11 mouse cellular contexts compared by ENCODE assay signal in genomic region chr10:78812358-78813060, GRCm38 (mm10). TPM values are rescaled to one million over a fixed set of nuclear protein-coding genes. Genes with fewer than 3 reads are reported as not detected.
A peak's percentile ranks its signal among the peaks of the same experiment; 100 is the strongest.
DNase-seq lines count a peak whose midpoint lies in the region; ATAC-seq and TF ChIP-seq lines count a peak whose summit lies in the region.
"Had no signal": no experiment of that assay in that cellular context is flagged by ENCODE, and none has a peak within 500 bp of the region (broad histone marks: within the 10 kb centered on the region; RNA-seq: fewer than 3 reads in every experiment).

No protein-coding gene starts in this region.

- no peak overlapping the region for H3K4me3 ChIP-seq in heart, embryonic 10.5 days
- peak overlapping the region; percentile 9; the same call in 1 of the 2 replicates for H3K4me3 ChIP-seq in layer of hippocampus, adult 2 months
- no peak overlapping the region for H3K4me3 ChIP-seq in midbrain, embryonic 12.5 days

- no peaks in the 10 kb centered on the region for H3K4me1 ChIP-seq in heart, embryonic 10.5 days
- no peaks in the 10 kb centered on the region for H3K4me1 ChIP-seq in midbrain, embryonic 12.5 days

- H3K9ac ChIP-seq in midbrain, embryonic 12.5 days (replicated peaks): no peak overlapping the region

- H3K27me3 ChIP-seq in heart, embryonic 10.5 days (ENCODE audit: insufficient read depth, poor library complexity, severe bottlenecking): no peaks in the 10 kb centered on the region
- no peaks in the 10 kb centered on the region for H3K27me3 ChIP-seq in midbrain, embryonic 12.5 days

- peak; percentile 95 for ATAC-seq in midbrain, embryonic 12.5 days (ENCODE audit: low FRiP score, low read depth)
- ATAC-seq in monocyte, adult 5-6 weeks (replicated peaks; ENCODE audit: insufficient number of reproducible peaks, low FRiP score, low TSS enrichment, poor library complexity, severe bottlenecking): no peak

- no peak overlapping the region for H3K27ac ChIP-seq in heart, embryonic 10.5 days
- peak overlapping the region; percentile 80 for H3K27ac ChIP-seq in layer of hippocampus, adult 2 months
- no peak overlapping the region for H3K27ac ChIP-seq in midbrain, embryonic 12.5 days (replicated peaks)

- TF ChIP-seq CTCF in layer of hippocampus, adult 2 months (conservative IDR thresholded peaks at IDR 0.05): no peak

- DNase-seq in heart, adult 11 months: peak; percentile 58
- no peak for DNase-seq in heart, embryonic 10.5 days (ENCODE audit: low spot score)
- DNase-seq in layer of hippocampus, adult 2 months (ENCODE audit: low spot score in 2 of 2): peak; percentile 71 to 84
- DNase-seq in right cerebral cortex, postnatal 4 days: peak; percentile 38
- DNase-seq in lung, postnatal 36 days: no peak
- no peak for DNase-seq in adrenal gland, postnatal 14 days

- H3K4me2 ChIP-seq in midbrain, embryonic 12.5 days (replicated peaks): no peak overlapping the region

- H3K9me3 ChIP-seq in heart, embryonic 10.5 days: no peaks in the 10 kb centered on the region
- no peaks in the 10 kb centered on the region for H3K9me3 ChIP-seq in midbrain, embryonic 12.5 days

- WGBS in heart, embryonic 10.5 days: 67% methylated on average over 6 of the region's 6 CpGs
- WGBS in midbrain, embryonic 12.5 days: 50% methylated on average over 6 of the region's 6 CpGs

- no peaks in the 10 kb centered on the region for H3K36me3 ChIP-seq in heart, embryonic 10.5 days
- H3K36me3 ChIP-seq in midbrain, embryonic 12.5 days: no peaks in the 10 kb centered on the region

RNA-seq across cellular contexts. Expression of gene Slc1a6, which starts 32.2 kb away (rescaled TPM):
- polyA plus RNA-seq in heart, embryonic 10.5 days (2016; fragmentation: Nextera tagmentation; extraction: Ambion mirVana): 0.68 and 0.76 TPM in 2 replicates
- total RNA-seq in layer of hippocampus, adult 2 months (2021): 10 to 100 TPM; 11.0 to 11.5 TPM
- 1.8 and 2.4 TPM in 2 replicates for polyA plus RNA-seq in midbrain, embryonic 12.5 days (2016; fragmentation: Nextera tagmentation; extraction: Ambion mirVana)
- not detected in 3 replicates for total RNA-seq in monocyte, adult 5-6 weeks (2017)
- 0.15 and 0.64 TPM in 2 replicates for total RNA-seq in adrenal gland, postnatal 14 days (2021)

RNA-seq across cellular contexts. Expression of gene Olfr1356, which starts 39.5 kb away (rescaled TPM):
- polyA plus RNA-seq in heart, embryonic 10.5 days (2016; fragmentation: Nextera tagmentation; extraction: Ambion mirVana): not detected in 2 replicates
- total RNA-seq in layer of hippocampus, adult 2 months (2021): under 1 TPM in 1 of 2 experiments, not detected in 1; 0.13 TPM
- polyA plus RNA-seq in midbrain, embryonic 12.5 days (2016; fragmentation: Nextera tagmentation; extraction: Ambion mirVana): not detected in 2 replicates
- not detected in 3 replicates for total RNA-seq in monocyte, adult 5-6 weeks (2017)
- total RNA-seq in adrenal gland, postnatal 14 days (2021): not detected in 2 replicates
- polyA plus RNA-seq: intestine, embryonic 14.5 days; liver, embryonic 16.5 days; stomach, embryonic 14.5 days had no signal

RNA-seq across cellular contexts. Expression of gene Ccdc105, which starts 59.6 kb away (rescaled TPM):
- polyA plus RNA-seq in heart, embryonic 10.5 days (2016; fragmentation: Nextera tagmentation; extraction: Ambion mirVana): not detected in 2 replicates
- under 1 TPM; 0.81 to 0.84 TPM for total RNA-seq in layer of hippocampus, adult 2 months (2021)
- 0.17 TPM in 2 replicates for polyA plus RNA-seq in midbrain, embryonic 12.5 days (2016; fragmentation: Nextera tagmentation; extraction: Ambion mirVana)
- total RNA-seq in monocyte, adult 5-6 weeks (2017): not detected in 3 replicates
- not detected in 2 replicates for total RNA-seq in adrenal gland, postnatal 14 days (2021)
- polyA plus RNA-seq: intestine, embryonic 14.5 days; liver, embryonic 16.5 days; stomach, embryonic 14.5 days had no signal

Comparison
In these comparisons a context has a peak if more than half of its experiments do, and no peak if none do; other contexts are left out.
1. DNase-seq: peak in heart, adult 11 months (single experiment), layer of hippocampus, adult 2 months (2 of 2) and right cerebral cortex, postnatal 4 days (single experiment); none in heart, embryonic 10.5 days (single experiment), lung, postnatal 36 days (single experiment) and adrenal gland, postnatal 14 days (single experiment).